In genomic region chr4:65886862-65887261, GRCm38 (mm10) we compare ENCODE assay signal across 29 mouse cellular contexts.
"Had no signal": no experiment of that assay in that cellular context is flagged by ENCODE, and none has a peak within 500 bp of the region (broad histone marks: within the 10 kb centered on the region; RNA-seq: fewer than 3 reads in every experiment).

No protein-coding gene starts in this region.

- ATAC-seq: forebrain, embryonic 13.5 days; forebrain, embryonic 14.5 days; forebrain, embryonic 15.5 days; forebrain, embryonic 16.5 days; forebrain, postnatal 0 days had no signal

- H3K4me3 ChIP-seq: embryonic facial prominence, embryonic 10.5 days; embryonic facial prominence, embryonic 12.5 days; embryonic facial prominence, embryonic 13.5 days; embryonic facial prominence, embryonic 15.5 days; erythroblast, embryonic 14.5 days; forebrain, embryonic 10.5 days; forebrain, embryonic 12.5 days; forebrain, embryonic 13.5 days; forebrain, embryonic 15.5 days; gastrocnemius, adult 2 months; heart, adult 2 months had no signal

- H3K4me1 ChIP-seq: embryonic facial prominence, embryonic 12.5 days; embryonic facial prominence, embryonic 13.5 days; embryonic facial prominence, embryonic 15.5 days had no signal

- DNase-seq: cerebellum, adult 18-20 months; cerebellum, adult 2 months; cerebellum, adult 8-10 months; cerebellum, adult 9-10 months; cerebellum, adult 9-11 months; cerebellum, postnatal 14 days; cerebellum, postnatal 25 days; cerebellum, postnatal 36 days; embryo, embryonic 11 days; forebrain, postnatal 0 days; gastrocnemius, adult 2 months; gastrocnemius, postnatal 10 days; gastrocnemius, postnatal 14 days; gastrocnemius, postnatal 25 days; gastrocnemius, postnatal 36 days; heart, adult 11 months; heart, adult 18-20 months; heart, adult 2 months had no signal

- H3K9me3 ChIP-seq: embryonic facial prominence, embryonic 10.5 days; embryonic facial prominence, embryonic 12.5 days; embryonic facial prominence, embryonic 13.5 days; embryonic facial prominence, embryonic 15.5 days; forebrain, embryonic 10.5 days; forebrain, embryonic 12.5 days; forebrain, embryonic 13.5 days; forebrain, embryonic 15.5 days had no signal

- H3K4me2 ChIP-seq: embryonic facial prominence, embryonic 12.5 days; embryonic facial prominence, embryonic 13.5 days; embryonic facial prominence, embryonic 15.5 days; forebrain, embryonic 12.5 days; forebrain, embryonic 13.5 days; forebrain, embryonic 15.5 days had no signal

- H3K27ac ChIP-seq: embryonic facial prominence, embryonic 10.5 days; embryonic facial prominence, embryonic 12.5 days; embryonic facial prominence, embryonic 13.5 days; embryonic facial prominence, embryonic 15.5 days; forebrain, embryonic 10.5 days; forebrain, embryonic 12.5 days; forebrain, embryonic 13.5 days; forebrain, embryonic 15.5 days; gastrocnemius, adult 2 months; heart, adult 2 months had no signal

- H3K9ac ChIP-seq: embryonic facial prominence, embryonic 12.5 days; embryonic facial prominence, embryonic 13.5 days; embryonic facial prominence, embryonic 15.5 days; forebrain, embryonic 12.5 days; forebrain, embryonic 13.5 days; forebrain, embryonic 15.5 days; forebrain, postnatal 0 days had no signal

- H3K36me3 ChIP-seq: embryonic facial prominence, embryonic 10.5 days; embryonic facial prominence, embryonic 12.5 days; embryonic facial prominence, embryonic 13.5 days; embryonic facial prominence, embryonic 15.5 days; forebrain, embryonic 10.5 days; forebrain, embryonic 12.5 days; forebrain, embryonic 15.5 days had no signal

- H3K27me3 ChIP-seq: embryonic facial prominence, embryonic 12.5 days; embryonic facial prominence, embryonic 13.5 days; embryonic facial prominence, embryonic 15.5 days; forebrain, embryonic 12.5 days; forebrain, embryonic 13.5 days; forebrain, embryonic 15.5 days had no signal
